Mouse (Mus musculus) embryonic facial prominence, embryonic 15.5 days (tissue): ENCODE results near the gene Gm13693. TPM values are rescaled to one million over a fixed set of nuclear protein-coding genes. Genes with fewer than 3 reads are reported as not detected.
"Not testable (repeated sequence)": the region's sequence is repeated elsewhere in the genome, so short reads cannot be mapped to it uniquely, and the experiment has no call there.

ENCODE experiments used
- ATAC-seq: fragments of 200-750 bp; cut with Nextera tagmentation; 2 replicates; pipeline ENCODE4 v1.8.0; 2017; ENCODE audit warnings: low read depth, moderate TSS enrichment; ENCODE audit not compliant: insufficient number of reproducible peaks, low FRiP score, low TSS enrichment
- H3K27ac ChIP-seq: fragments of 300-500 bp; sonication (generic); replicated peaks from 2 replicates; pipeline ENCODE4 v1.5.1; 2015; ENCODE audit warnings: mild to moderate bottlenecking, inconsistent platforms
- H3K27me3 ChIP-seq: fragments of 300-500 bp; sonication (generic); 2 replicates; pipeline ENCODE4 v1.6.1; 2015; ENCODE audit warnings: inconsistent platforms
- H3K36me3 ChIP-seq: fragments of 300-500 bp; sonication (generic); 2 replicates; pipeline ENCODE4 v1.6.1; 2015; ENCODE audit warnings: mild to moderate bottlenecking, inconsistent platforms
- H3K4me1 ChIP-seq: fragments of 300-500 bp; sonication (generic); 2 replicates; pipeline ENCODE4 v1.6.1; 2015; ENCODE audit warnings: inconsistent platforms
- H3K4me2 ChIP-seq: fragments of 300-500 bp; sonication (generic); replicated peaks from 2 replicates; pipeline ENCODE4 v1.6.1; 2015; ENCODE audit warnings: mild to moderate bottlenecking, inconsistent platforms
- H3K4me3 ChIP-seq: fragments of 300-500 bp; sonication (generic); replicated peaks from 2 replicates; pipeline ENCODE4 v1.5.1; 2015; ENCODE audit warnings: mild to moderate bottlenecking, inconsistent platforms
- H3K9ac ChIP-seq: fragments of 300-500 bp; sonication (generic); 2 replicates; pipeline ENCODE4 v1.6.1; 2015; ENCODE audit warnings: inconsistent platforms
- H3K9me3 ChIP-seq: fragments of 300-500 bp; sonication (generic); replicated peaks from 2 replicates; pipeline ENCODE4 v1.6.1; 2016; ENCODE audit warnings: inconsistent platforms
- WGBS: fragments of 180-500 bp; shearing (Covaris S2); methylation state at CpG from one replicate; pipeline ENCODE4 v1.1.7; 2015; 5-methylcytosine and 5-hydroxymethylcytosine counted together
- polyA plus RNA-seq: library from polyadenylated mRNA; unstranded; fragments of >200 nt; fragmentation: Nextera tagmentation; extraction: Ambion mirVana; gene quantifications from 2 replicates; pipeline ENCODE4 v1.2.1, GENCODE M21; 2015

Gm13693 gene
- polyA plus RNA-seq, 1 experiment from 2014 or later = not detected

DNA sequence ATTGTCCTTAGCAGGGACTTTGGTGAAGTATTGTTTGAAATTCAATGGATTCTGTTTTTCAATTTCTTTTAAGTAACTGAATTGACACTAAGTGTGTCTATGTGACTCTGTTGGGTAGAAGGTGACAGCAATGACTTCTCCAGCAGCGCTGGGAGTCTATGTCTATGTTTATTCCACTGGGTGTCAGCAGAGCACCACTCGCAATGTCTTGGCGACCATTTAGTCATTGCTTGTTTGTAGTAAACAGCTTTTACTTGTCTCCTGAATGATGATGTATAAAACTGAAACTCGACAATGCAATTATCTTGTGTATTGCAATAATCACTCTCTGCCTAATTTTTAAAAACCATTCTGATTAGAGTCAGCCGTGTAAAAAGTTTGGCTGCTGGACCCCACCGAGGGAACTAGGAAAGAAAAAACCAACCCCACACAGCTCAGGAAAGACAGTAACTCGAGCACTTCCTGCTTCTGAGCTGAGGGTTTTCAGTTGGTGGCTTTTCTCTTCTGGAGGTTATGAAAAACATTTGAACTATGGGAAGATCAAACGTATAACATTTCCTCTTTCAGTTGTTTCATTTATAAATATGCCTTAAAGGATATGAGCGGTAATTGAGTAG lies 32.4 kb downstream of the Gm13693 start:
- not testable (repeated sequence) for H3K9me3 ChIP-seq, H3K9ac ChIP-seq, H3K4me1 ChIP-seq, H3K27me3 ChIP-seq, ATAC-seq, H3K36me3 ChIP-seq, H3K27ac ChIP-seq
- Histone ChIP-seq H3K4me3 (0 out of 2 replicates have a peak overlapping the region, but pooled peaks have one; percentile 4), H3K4me2 (peak overlapping the region; percentile 22; the same call in 1 of the 2 replicates)
- 20% methylated on average over 8 of the region's 9 CpGs for WGBS

GRCm38 (mm10) chr2:83994526-83994925 lies 33.2 kb downstream of the Gm13693 start:
- WGBS = 100% methylated on average over 1 of the region's 3 CpGs

DNA sequence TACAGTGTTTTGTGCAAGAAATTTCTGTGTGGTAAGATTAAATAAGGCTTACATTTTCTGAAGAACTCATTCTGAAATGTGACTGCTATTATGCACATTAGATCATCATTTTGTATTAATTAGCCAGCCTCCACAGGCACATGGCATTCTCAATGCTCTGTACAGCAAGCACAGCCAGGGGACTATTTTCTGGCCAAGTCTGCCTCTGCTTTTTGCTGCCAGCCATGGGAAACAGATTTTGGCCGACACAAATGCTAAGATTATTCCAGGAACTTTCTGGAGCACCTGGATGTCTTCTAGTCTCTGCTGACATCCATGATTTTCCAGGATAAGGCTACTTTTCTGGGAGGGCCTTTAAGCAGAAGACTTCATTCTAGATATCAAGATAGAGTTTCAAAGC lies 47.6 kb downstream of the Gm13693 start:
- Histone ChIP-seq H3K27me3 (no peaks in the 10 kb centered on the region), H3K4me2 (no peak overlapping the region), H3K9ac (no peak overlapping the region), H3K9me3 (no peaks in the 10 kb centered on the region), H3K4me3 (no peak overlapping the region), H3K36me3 (no peaks in the 10 kb centered on the region), H3K27ac (no peak overlapping the region), H3K4me1 (no peaks in the 10 kb centered on the region)
- WGBS = 21% methylated on average over 1 of the region's 1 CpGs
- ATAC-seq = no peak

More at GRCm38 (mm10) chr2:83994526-83994925, 33.2 kb downstream of the Gm13693 start:
- H3K27ac ChIP-seq, H3K4me2 ChIP-seq, H3K27me3 ChIP-seq, H3K4me3 ChIP-seq, H3K9me3 ChIP-seq, ATAC-seq, H3K9ac ChIP-seq, H3K36me3 ChIP-seq, H3K4me1 ChIP-seq: not testable (repeated sequence)

DNA sequence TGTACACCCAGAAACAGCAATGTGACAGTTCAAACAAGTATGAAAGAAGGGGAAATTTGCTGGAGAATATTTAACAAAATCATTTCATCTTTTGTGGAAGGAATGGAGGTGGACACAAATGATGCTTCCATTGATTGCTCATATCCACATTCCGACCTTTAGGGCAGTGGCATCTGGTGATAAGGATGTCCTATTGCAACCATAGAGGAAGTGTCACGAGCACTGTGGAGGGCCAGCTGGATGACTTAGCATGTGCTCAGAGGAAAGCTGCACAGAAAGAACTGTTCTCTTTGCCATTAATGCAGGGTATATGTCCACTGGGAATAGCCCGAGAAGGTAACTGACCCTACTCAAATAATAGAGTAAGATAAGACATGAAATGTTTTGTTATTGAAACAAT lies 48.5 kb downstream of the Gm13693 start:
- H3K27ac ChIP-seq = no peak overlapping the region
- no peaks in the 10 kb centered on the region for H3K27me3 ChIP-seq
- no peak for ATAC-seq
- H3K9me3 ChIP-seq = no peaks in the 10 kb centered on the region
- H3K4me3 ChIP-seq = no peak overlapping the region
- H3K36me3 ChIP-seq = no peaks in the 10 kb centered on the region
- no peaks in the 10 kb centered on the region for H3K4me1 ChIP-seq
- WGBS = 75% methylated on average over 3 of the region's 3 CpGs
- no peak overlapping the region for H3K4me2 ChIP-seq
- H3K9ac ChIP-seq = no peak overlapping the region

Other genes with a start within 250 kb of the Gm13693 start
- 68.8 and 74.6 TPM in 2 replicates for gene Itgav, start 237.1 kb upstream of the Gm13693 start, polyA plus RNA-seq
- 12.0 and 12.9 TPM in 2 replicates for gene Fam171b, start 148.9 kb upstream of the Gm13693 start, polyA plus RNA-seq
- gene Zswim2, start 20.3 kb upstream of the Gm13693 start, polyA plus RNA-seq = 0.51 and 1.0 TPM in 2 replicates
- not detected in 2 replicates for gene Gm13698, start 5.8 kb upstream of the Gm13693 start, polyA plus RNA-seq
- not detected in 2 replicates for gene Gm13695, start 5.8 kb downstream of the Gm13693 start, polyA plus RNA-seq
- not detected in 2 replicates for gene Gm13696, start 11.6 kb downstream of the Gm13693 start, polyA plus RNA-seq
- gene Gm13694, start 17.4 kb downstream of the Gm13693 start, polyA plus RNA-seq = not detected in 2 replicates
- not detected in 2 replicates for gene Gm13697, start 23.2 kb downstream of the Gm13693 start, polyA plus RNA-seq
- gene Gm13691, start 29.1 kb downstream of the Gm13693 start, polyA plus RNA-seq = not detected in 2 replicates